Mouse (Mus musculus) liver, postnatal 0 days (tissue): Measurements from ENCODE around the gene Adgrf5. TPM values are rescaled to one million over a fixed set of nuclear protein-coding genes. Genes with fewer than 3 reads are reported as not detected.

Experiments
- ATAC-seq: fragments of 200-750 bp; cut with Nextera tagmentation; 2 replicates; pipeline ENCODE4 v1.8.0; 2017; ENCODE audit warnings: mild to moderate bottlenecking, moderate library complexity
- DNase-seq: peaks from one replicate; pipeline ENCODE4 v3.0.0-alpha.2; 2016
- H3K27ac ChIP-seq: fragments of 300-500 bp; sonication (generic); 2 replicates; pipeline ENCODE4 v1.5.1; 2014; ENCODE audit warnings: antibody characterized with exemption, moderate library complexity, mild to moderate bottlenecking, low read depth
- H3K27me3 ChIP-seq: fragments of 300-500 bp; sonication (generic); 2 replicates; pipeline ENCODE4 v1.6.1; 2014; ENCODE audit warnings: low read length, control low read depth, mixed read lengths; ENCODE audit not compliant: insufficient read depth
- H3K36me3 ChIP-seq: fragments of 300-500 bp; sonication (generic); replicated peaks from 2 replicates; pipeline ENCODE4 v1.6.1; 2014; ENCODE audit warnings: mild to moderate bottlenecking, control low read depth, low read length, moderate library complexity, mixed read lengths; ENCODE audit not compliant: insufficient read depth
- H3K4me1 ChIP-seq: fragments of 300-500 bp; sonication (generic); 2 replicates; pipeline ENCODE4 v1.6.1; 2014; ENCODE audit warnings: antibody characterized with exemption, mild to moderate bottlenecking, control low read depth; ENCODE audit not compliant: insufficient read depth
- H3K4me2 ChIP-seq: fragments of 300-500 bp; sonication (generic); 2 replicates; pipeline ENCODE4 v1.6.1; 2014; ENCODE audit warnings: low read depth, mild to moderate bottlenecking, low read length, moderate library complexity, mixed read lengths
- H3K4me3 ChIP-seq: fragments of 300-500 bp; sonication (generic); 2 replicates; pipeline ENCODE4 v1.5.1; 2014; ENCODE audit warnings: low read depth, low read length
- H3K9ac ChIP-seq: fragments of 300-500 bp; sonication (generic); replicated peaks from 2 replicates; pipeline ENCODE4 v1.6.1; 2014; ENCODE audit warnings: mild to moderate bottlenecking, moderate library complexity
- H3K9me3 ChIP-seq: fragments of 300-500 bp; sonication (generic); 2 replicates; pipeline ENCODE4 v1.6.1; 2016; ENCODE audit warnings: mild to moderate bottlenecking, control low read depth, low read length, mixed read lengths
- CTCF ChIP-seq: sonication (generic); IDR thresholded peaks from 2 replicates; pipeline ENCODE4 v1.5.1; 2016; ENCODE audit warnings: antibody characterized with exemption, low read depth
- EP300 ChIP-seq: IDR thresholded peaks from 2 replicates; pipeline ENCODE4 v1.6.1; 2016; ENCODE audit warnings: antibody characterized with exemption, low read depth, mild to moderate bottlenecking
- WGBS: fragments of 180-500 bp; shearing (Covaris S2); extraction: QIAGEN DNeasy Blood & Tissue Kit; methylation state at CpG from one replicate; pipeline ENCODE4 v1.1.7; 2014; ENCODE audit not compliant: insufficient replicate concordance; 5-methylcytosine and 5-hydroxymethylcytosine counted together
- polyA plus RNA-seq: library from polyadenylated mRNA; unstranded; fragments of >200 nt; fragmentation: Nextera tagmentation; extraction: Ambion mirVana; gene quantifications from 2 replicates; pipeline ENCODE4 v1.2.1, GENCODE M21; 2015

Adgrf5 gene
- polyA plus RNA-seq, 1 experiment from 2014 or later = 3.5 TPM

GRCm38 (mm10) chr17:43357902-43358539 lies 2.2 kb upstream of the Adgrf5 start:
- Histone ChIP-seq H3K4me1 (peaks cover 9% of the 10 kb centered on the region; the same call in 1 of the 2 replicates), H3K36me3 (no peaks in the 10 kb centered on the region), H3K9me3 (no peaks in the 10 kb centered on the region), H3K4me3 (no peak overlapping the region), H3K27ac (no peak overlapping the region), H3K27me3 (no peaks in the 10 kb centered on the region), H3K4me2 (no peak overlapping the region), H3K9ac (no peak overlapping the region)
- no peak for DNase-seq
- ATAC-seq = no peak
- WGBS = 30% methylated on average over 9 of the region's 9 CpGs
- TF ChIP-seq EP300 (no peak), CTCF (no peak)

- WGBS = 41% methylated on average over 11 of the region's 11 CpGs
- TF ChIP-seq EP300 = no peak
- TF ChIP-seq CTCF = no peak
- DNase-seq (no peak), ATAC-seq (no peak)
- H3K27me3 ChIP-seq = no peaks in the 10 kb centered on the region
- no peak overlapping the region; the same call in 1 of the 2 replicates for H3K9ac ChIP-seq
- H3K27ac ChIP-seq = no peak overlapping the region
- peaks cover 9% of the 10 kb centered on the region; the same call in 1 of the 2 replicates for H3K4me1 ChIP-seq
- no peaks in the 10 kb centered on the region for H3K36me3 ChIP-seq
- H3K4me2 ChIP-seq = peak overlapping the region; percentile 58; the same call in 1 of the 2 replicates
- H3K9me3 ChIP-seq = no peaks in the 10 kb centered on the region
- H3K4me3 ChIP-seq = peak overlapping the region; percentile 30
Measured at GRCm38 (mm10) chr17:43361021-43361420, 770 bp downstream of the Adgrf5 start.

GRCm38 (mm10) chr17:43362362-43362761 lies 2.1 kb downstream of the Adgrf5 start:
- H3K9me3 ChIP-seq = no peaks in the 10 kb centered on the region
- H3K4me3 ChIP-seq = no peak overlapping the region
- no peak overlapping the region for H3K4me2 ChIP-seq
- H3K9ac ChIP-seq = no peak overlapping the region
- TF ChIP-seq CTCF = no peak
- TF ChIP-seq EP300 = no peak
- no peak overlapping the region for H3K27ac ChIP-seq
- peak; percentile 34 for DNase-seq
- H3K27me3 ChIP-seq = no peaks in the 10 kb centered on the region
- WGBS = 36% methylated on average over 11 of the region's 11 CpGs
- peaks cover 9% of the 10 kb centered on the region; the same call in 1 of the 2 replicates for H3K4me1 ChIP-seq
- H3K36me3 ChIP-seq = no peaks in the 10 kb centered on the region
- no peak for ATAC-seq

- DNase-seq (no peak), ATAC-seq (no peak)
- Histone ChIP-seq H3K9ac (no peak overlapping the region), H3K4me2 (no peak overlapping the region), H3K4me1 (peaks cover 9% of the 10 kb centered on the region; the same call in 1 of the 2 replicates), H3K36me3 (no peaks in the 10 kb centered on the region), H3K27me3 (no peaks in the 10 kb centered on the region), H3K9me3 (no peaks in the 10 kb centered on the region), H3K4me3 (no peak overlapping the region), H3K27ac (no peak overlapping the region)
- 58% methylated on average over 6 of the region's 6 CpGs for WGBS
- no peak for TF ChIP-seq CTCF
- TF ChIP-seq EP300 = no peak
Measured at GRCm38 (mm10) chr17:43362881-43363280, 2.6 kb downstream of the Adgrf5 start.

- Histone ChIP-seq H3K4me1 (peaks cover 5% of the 10 kb centered on the region; the same call in 1 of the 2 replicates), H3K4me2 (no peak overlapping the region), H3K27ac (no peak overlapping the region), H3K9me3 (no peaks in the 10 kb centered on the region), H3K27me3 (no peaks in the 10 kb centered on the region), H3K4me3 (no peak overlapping the region), H3K36me3 (no peaks in the 10 kb centered on the region), H3K9ac (no peak overlapping the region)
- TF ChIP-seq CTCF (no peak), EP300 (no peak)
- 49% methylated on average over 6 of the region's 6 CpGs for WGBS
- DNase-seq (no peak), ATAC-seq (no peak)
Measured at GRCm38 (mm10) chr17:43363921-43364320, 3.7 kb downstream of the Adgrf5 start.

- no peak for TF ChIP-seq CTCF
- no peak for TF ChIP-seq EP300
- Histone ChIP-seq H3K4me2 (no peak overlapping the region), H3K9ac (no peak overlapping the region), H3K9me3 (no peaks in the 10 kb centered on the region), H3K4me3 (no peak overlapping the region), H3K27ac (no peak overlapping the region), H3K27me3 (no peaks in the 10 kb centered on the region), H3K36me3 (no peaks in the 10 kb centered on the region), H3K4me1 (peaks cover 5% of the 10 kb centered on the region; the same call in 1 of the 2 replicates)
- DNase-seq = no peak
- no peak; the same call in 1 of the 2 replicates for ATAC-seq
- WGBS = 63% methylated on average over 6 of the region's 6 CpGs
Measured at GRCm38 (mm10) chr17:43365297-43365696, 5.0 kb downstream of the Adgrf5 start.
